Mouse (Mus musculus): ENCODE measurements around the gene Map3k9.

GRCm38 (mm10) chr12:81774186-81774585, 6.8 kb downstream of the Map3k9 start:
- no peak for TF ChIP-seq EP300 (IDR thresholded peaks at IDR 0.05; ENCODE audit: low read depth)
- TF ChIP-seq CTCF (IDR thresholded peaks at IDR 0.05; ENCODE audit: low read depth): no peak

Data from heart, postnatal 0 days (tissue).